Mouse (Mus musculus) forebrain, embryonic 10.5 days (tissue): ENCODE results near the gene Zfand2b. TPM values are rescaled to one million over a fixed set of nuclear protein-coding genes. Genes with fewer than 3 reads are reported as not detected.

ENCODE experiments used
- DNase-seq: peaks from one replicate; pipeline ENCODE4 v3.0.0-alpha.2; 2017; ENCODE audit warnings: low spot score; ENCODE audit errors: extremely low spot score
- H3K27ac ChIP-seq: fragments of 300-500 bp; sonication (generic); 2 replicates; pipeline ENCODE4 v1.5.1; 2016; ENCODE audit warnings: mild to moderate bottlenecking
- H3K27me3 ChIP-seq: fragments of 300-500 bp; sonication (generic); 2 replicates; pipeline ENCODE4 v1.6.1; 2016; ENCODE audit warnings: mild to moderate bottlenecking; ENCODE audit not compliant: poor library complexity, severe bottlenecking
- H3K36me3 ChIP-seq: fragments of 300-500 bp; sonication (generic); replicated peaks from 2 replicates; pipeline ENCODE4 v1.6.1; 2016; ENCODE audit warnings: mild to moderate bottlenecking, moderate library complexity
- H3K4me1 ChIP-seq: fragments of 300-500 bp; sonication (generic); 2 replicates; pipeline ENCODE4 v1.6.1; 2016
- H3K4me3 ChIP-seq: fragments of 300-500 bp; sonication (generic); 2 replicates; pipeline ENCODE4 v1.5.1; 2016; ENCODE audit warnings: mild to moderate bottlenecking, moderate library complexity
- H3K9me3 ChIP-seq: fragments of 300-500 bp; sonication (generic); 2 replicates; pipeline ENCODE4 v1.6.1; 2016; ENCODE audit warnings: mild to moderate bottlenecking, moderate library complexity
- WGBS: fragments of 180-500 bp; shearing (Covaris S2); methylation state at CpG from one replicate; pipeline ENCODE4 v1.1.7; 2016; 5-methylcytosine and 5-hydroxymethylcytosine counted together
- polyA plus RNA-seq: library from polyadenylated mRNA; unstranded; fragments of >200 nt; fragmentation: Nextera tagmentation; extraction: Ambion mirVana; gene quantifications from 2 replicates; pipeline ENCODE4 v1.2.1, GENCODE M21; 2016

Gene Zfand2b
- polyA plus RNA-seq = 26.8 and 29.0 TPM in 2 replicates

- Histone ChIP-seq H3K9me3 (no peaks in the 10 kb centered on the region), H3K4me3 (peak within 1 kb of the TSS; percentile 82), H3K4me1 (peaks cover 22% of the 10 kb centered on the region), H3K27ac (peak within 1 kb of the TSS; percentile 89), H3K27me3 (0 out of 2 replicates have a peak, but pooled peaks cover 4% of the 10 kb centered on the region), H3K36me3 (peaks cover 38% of the 10 kb centered on the region)
- WGBS = under 1% methylated on average over 59 of the region's 59 CpGs
- peak; percentile 99 for DNase-seq
Measured at GRCm38 (mm10) chr1:75168472-75169464, at the start of gene Zfand2b. TSS of gene Zfand2b (plus strand) at chr1:75168646.

GRCm38 (mm10) chr1:75122211-75122610, 46.2 kb upstream of the Zfand2b start:
- 83% methylated on average over 3 of the region's 3 CpGs for WGBS
- H3K27me3 ChIP-seq = no peaks in the 10 kb centered on the region
- H3K4me1 ChIP-seq = peaks cover 15% of the 10 kb centered on the region
- no peak overlapping the region for H3K27ac ChIP-seq
- no peaks in the 10 kb centered on the region for H3K36me3 ChIP-seq
- H3K4me3 ChIP-seq = no peak overlapping the region
- no peaks in the 10 kb centered on the region for H3K9me3 ChIP-seq
- no peak for DNase-seq

- peaks cover 15% of the 10 kb centered on the region for H3K4me1 ChIP-seq
- H3K9me3 ChIP-seq = no peaks in the 10 kb centered on the region
- H3K27ac ChIP-seq = peak within 1 kb of the TSS; percentile 96
- H3K36me3 ChIP-seq = no peaks in the 10 kb centered on the region
- 1% methylated on average over 56 of the region's 56 CpGs for WGBS
- H3K27me3 ChIP-seq = no peaks in the 10 kb centered on the region
- peak; percentile 96 for DNase-seq
- peak within 1 kb of the TSS; percentile 73 for H3K4me3 ChIP-seq
Measured at GRCm38 (mm10) chr1:75124346-75125321, 43.8 kb upstream of the Zfand2b start, which contains the start of gene Nhej1. TSS of gene Nhej1 (minus strand) at chr1:75125200.

- Histone ChIP-seq H3K27me3 (no peaks in the 10 kb centered on the region), H3K4me3 (peak overlapping the region; percentile 73), H3K36me3 (no peaks in the 10 kb centered on the region), H3K9me3 (no peaks in the 10 kb centered on the region), H3K4me1 (peaks cover 15% of the 10 kb centered on the region), H3K27ac (peak overlapping the region; percentile 96)
- 38% methylated on average over 5 of the region's 5 CpGs for WGBS
- no peak for DNase-seq
Measured at GRCm38 (mm10) chr1:75125418-75125817, 43.0 kb upstream of the Zfand2b start.

DNA sequence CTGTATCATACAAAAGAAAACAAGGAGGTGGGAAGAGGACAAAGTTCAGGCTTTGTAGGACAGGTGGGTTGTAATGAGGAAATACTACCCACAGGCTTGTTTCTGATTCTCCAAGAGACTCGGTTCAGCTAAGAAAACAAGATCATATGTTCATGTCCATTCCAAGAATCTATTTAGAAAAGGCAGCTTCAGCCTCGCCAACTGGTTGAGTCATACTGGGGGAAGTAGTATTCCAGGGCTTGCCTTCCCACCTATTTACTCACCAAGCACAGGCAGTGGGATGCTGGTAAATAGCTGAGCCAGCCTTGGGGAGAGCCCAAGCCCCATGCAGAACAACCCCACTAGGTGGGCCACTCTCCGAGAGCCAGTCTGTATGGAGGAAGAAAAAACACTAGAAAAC, 39.8 kb upstream of the Zfand2b start:
- no peak for DNase-seq
- H3K4me3 ChIP-seq = no peak overlapping the region
- WGBS = 82% methylated on average over 3 of the region's 3 CpGs
- H3K27me3 ChIP-seq = no peaks in the 10 kb centered on the region
- H3K4me1 ChIP-seq = peaks cover 15% of the 10 kb centered on the region
- no peak overlapping the region for H3K27ac ChIP-seq
- H3K36me3 ChIP-seq = no peaks in the 10 kb centered on the region
- H3K9me3 ChIP-seq = no peaks in the 10 kb centered on the region

GRCm38 (mm10) chr1:75133421-75134207, 34.8 kb upstream of the Zfand2b start, which contains the start of gene Slc23a3:
TSS of gene Slc23a3 (minus strand) at chr1:75133890.
- Histone ChIP-seq H3K9me3 (no peaks in the 10 kb centered on the region), H3K27me3 (no peaks in the 10 kb centered on the region), H3K36me3 (peaks cover 34% of the 10 kb centered on the region), H3K4me3 (no peak within 1 kb of the TSS), H3K27ac (no peak within 1 kb of the TSS), H3K4me1 (no peaks in the 10 kb centered on the region)
- 69% methylated on average over 12 of the region's 12 CpGs for WGBS
- no peak for DNase-seq

DNA sequence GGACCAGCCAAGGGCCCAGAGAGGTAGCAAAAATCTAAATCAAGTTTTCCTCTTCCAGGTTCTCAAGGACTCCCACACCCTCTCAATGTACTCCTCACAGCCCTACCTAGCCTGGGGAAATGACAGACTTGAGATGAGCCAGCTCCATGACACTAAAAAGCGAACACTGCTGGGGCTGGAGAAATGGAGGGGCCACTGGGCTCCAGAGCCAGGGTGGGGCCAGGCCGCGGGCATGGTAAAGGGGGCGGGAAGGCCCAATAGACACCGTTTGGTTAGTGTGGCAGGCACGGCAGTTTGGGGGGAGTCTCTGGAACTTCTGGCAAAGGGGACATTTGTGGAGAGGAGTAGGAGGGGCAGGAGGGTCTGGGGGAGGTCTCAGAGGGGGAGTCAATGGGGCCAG, 32.2 kb upstream of the Zfand2b start:
- Histone ChIP-seq H3K27ac (0 out of 2 replicates have a peak overlapping the region, but pooled peaks have one; percentile 26), H3K27me3 (peaks cover 6% of the 10 kb centered on the region; the same call in 1 of the 2 replicates), H3K9me3 (no peaks in the 10 kb centered on the region), H3K4me3 (no peak overlapping the region), H3K36me3 (peaks cover 48% of the 10 kb centered on the region), H3K4me1 (peaks cover 7% of the 10 kb centered on the region)
- 91% methylated on average over 6 of the region's 6 CpGs for WGBS
- DNase-seq = no peak

DNA sequence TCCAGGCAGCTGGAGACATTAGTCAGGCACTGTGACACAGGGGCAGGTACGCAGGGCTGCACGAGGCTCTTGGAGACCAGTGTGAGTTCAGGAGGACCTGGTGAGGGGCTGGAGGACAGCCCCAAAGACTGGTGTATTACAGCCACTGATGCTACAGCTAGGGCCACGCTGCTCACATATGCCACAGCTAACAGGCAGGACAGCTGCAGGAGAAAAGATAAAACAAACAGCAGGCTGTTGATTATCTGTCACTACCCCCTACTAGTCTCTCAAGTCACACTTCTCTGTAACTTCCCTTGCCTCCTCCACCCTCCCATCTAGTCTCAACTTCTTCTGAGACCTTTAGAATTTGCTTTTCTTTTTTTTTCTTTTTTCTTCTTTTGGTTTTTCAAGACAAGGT, 31.7 kb upstream of the Zfand2b start:
- peaks cover 6% of the 10 kb centered on the region; the same call in 1 of the 2 replicates for H3K27me3 ChIP-seq
- peaks cover 48% of the 10 kb centered on the region for H3K36me3 ChIP-seq
- no peak overlapping the region for H3K4me3 ChIP-seq
- peaks cover 12% of the 10 kb centered on the region for H3K4me1 ChIP-seq
- no peak for DNase-seq
- WGBS = 79% methylated on average over 3 of the region's 3 CpGs
- H3K9me3 ChIP-seq = no peaks in the 10 kb centered on the region
- H3K27ac ChIP-seq = 0 out of 2 replicates have a peak overlapping the region, but pooled peaks have one; percentile 26

- 93% methylated on average over 2 of the region's 2 CpGs for WGBS
- Histone ChIP-seq H3K27me3 (peaks cover 6% of the 10 kb centered on the region; the same call in 1 of the 2 replicates), H3K4me1 (peaks cover 25% of the 10 kb centered on the region), H3K9me3 (no peaks in the 10 kb centered on the region), H3K4me3 (no peak overlapping the region), H3K27ac (no peak overlapping the region), H3K36me3 (peaks cover 48% of the 10 kb centered on the region)
- no peak for DNase-seq
Measured at GRCm38 (mm10) chr1:75138448-75138847, 30.0 kb upstream of the Zfand2b start.

GRCm38 (mm10) chr1:75140601-75141190, 27.8 kb upstream of the Zfand2b start:
- Histone ChIP-seq H3K9me3 (no peaks in the 10 kb centered on the region), H3K27me3 (peaks cover 6% of the 10 kb centered on the region; the same call in 1 of the 2 replicates), H3K36me3 (peaks cover 61% of the 10 kb centered on the region), H3K4me1 (peaks cover 34% of the 10 kb centered on the region), H3K27ac (peak overlapping the region; percentile 97), H3K4me3 (peak overlapping the region; percentile 88)
- DNase-seq = no peak
- WGBS = 69% methylated on average over 4 of the region's 4 CpGs

DNA sequence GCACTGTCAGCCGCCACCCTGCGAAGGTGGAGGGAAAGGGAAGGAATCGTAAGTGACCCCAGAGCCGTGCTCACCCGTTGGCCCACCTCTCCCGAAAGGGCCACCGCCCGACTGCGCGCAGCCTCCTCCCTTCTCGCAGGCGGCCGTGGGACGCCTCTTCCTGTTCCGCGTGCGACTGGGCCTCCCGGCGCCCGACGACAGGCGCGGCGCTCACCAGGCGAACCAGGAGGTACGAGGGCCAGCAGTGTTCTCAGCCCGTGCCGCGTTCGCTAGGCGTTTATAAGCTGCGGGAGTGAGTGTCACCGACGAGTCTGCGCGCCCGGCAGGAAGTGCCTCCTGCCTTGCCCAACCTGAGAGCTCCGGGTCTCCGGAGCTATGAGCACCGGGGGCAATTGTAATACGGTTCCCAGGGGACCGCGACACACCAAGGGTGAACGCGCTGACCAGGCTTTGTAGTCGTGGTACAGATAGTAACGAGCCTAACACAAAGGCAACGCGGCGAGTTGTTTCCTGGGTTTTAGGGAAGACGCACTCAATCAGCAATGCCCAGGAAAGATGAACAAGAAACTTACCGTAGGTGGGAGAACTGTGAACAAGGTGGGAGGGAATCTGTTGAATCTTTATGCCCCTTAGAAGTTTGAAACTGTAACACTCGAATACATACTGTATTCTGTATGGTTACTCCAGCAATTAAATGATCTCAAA, 26.8 kb upstream of the Zfand2b start:
- Histone ChIP-seq H3K4me1 (peaks cover 34% of the 10 kb centered on the region), H3K4me3 (peak overlapping the region; percentile 88), H3K9me3 (no peaks in the 10 kb centered on the region), H3K27ac (peak overlapping the region; percentile 97), H3K36me3 (peaks cover 61% of the 10 kb centered on the region), H3K27me3 (peaks cover 6% of the 10 kb centered on the region; the same call in 1 of the 2 replicates)
- peak; percentile 44 for DNase-seq
- WGBS = under 1% methylated on average over 53 of the region's 53 CpGs
